Mouse (Mus musculus): Measurements from ENCODE around the gene Dkc1.

DNA sequence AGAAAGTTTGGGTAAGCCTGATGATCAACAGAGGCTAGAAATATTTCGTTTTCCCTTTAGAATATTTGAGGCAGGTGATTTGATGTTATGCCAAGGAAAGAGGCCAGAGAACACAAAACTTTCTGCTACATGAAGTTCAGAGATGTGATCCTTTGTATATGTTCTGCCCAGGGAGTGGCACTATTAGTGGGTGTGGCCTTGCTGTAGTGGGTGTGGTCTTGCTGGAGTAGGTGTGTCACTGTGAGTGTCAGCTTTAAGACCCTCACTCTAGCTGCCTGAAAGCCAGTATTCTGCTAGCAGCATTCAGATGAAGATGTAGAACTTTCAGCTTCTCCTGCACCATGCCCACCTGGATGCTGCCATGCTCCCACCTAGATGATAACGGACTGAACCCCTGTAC lies 54.6 kb downstream of the Dkc1 start:
- TF ChIP-seq CTCF (IDR thresholded peaks at IDR 0.05; ENCODE audit: low read depth) (no peak), EP300 (IDR thresholded peaks at IDR 0.05; ENCODE audit: low read depth) (no peak)

All from liver, postnatal 0 days (tissue).